Mouse (Mus musculus): ENCODE data around the gene Cdh22.

DNA sequence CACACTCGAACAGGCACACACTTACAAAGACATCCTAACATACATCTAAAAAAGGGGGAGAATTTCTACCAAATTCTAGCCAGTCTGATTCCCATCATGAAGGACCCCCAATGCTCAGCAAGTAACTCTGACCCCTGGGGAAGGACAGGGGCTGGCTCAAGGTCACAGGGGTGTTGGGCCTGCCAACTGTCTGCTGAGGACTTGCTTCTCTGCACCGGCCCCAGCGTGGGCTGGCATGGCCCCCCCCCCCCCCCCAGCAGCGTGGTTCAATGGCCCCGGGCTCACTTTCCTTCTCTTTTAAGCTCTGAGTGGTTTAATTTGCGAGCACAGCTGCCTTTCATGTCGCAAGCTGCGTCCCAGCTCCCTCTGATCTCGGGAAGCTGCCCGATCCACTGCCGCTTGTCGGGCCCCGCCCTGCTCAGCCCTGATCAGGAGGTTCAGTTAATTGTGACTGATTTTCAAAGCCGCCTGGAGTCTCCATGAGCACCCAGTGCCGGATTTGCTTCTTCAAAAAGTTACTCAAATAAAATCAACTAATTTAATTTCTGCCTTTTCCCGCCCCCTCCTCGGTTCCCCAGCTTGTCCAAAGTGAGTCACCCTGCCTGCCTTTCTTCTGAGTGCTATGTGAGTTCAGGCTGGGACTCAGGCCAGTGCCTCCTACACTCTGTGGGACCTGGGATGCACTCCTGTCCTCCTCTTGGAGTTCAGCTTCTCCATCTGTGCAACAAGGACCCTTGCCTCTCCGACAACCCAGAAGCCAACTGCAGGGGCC lies 67.8 kb downstream of the Cdh22 start:
- no peak for TF ChIP-seq CEBPB (IDR thresholded peaks at IDR 0.05; ENCODE audit: insufficient read depth, poor library complexity, severe bottlenecking)
- TF ChIP-seq USF1 (IDR thresholded peaks at IDR 0.05; ENCODE audit: low read depth), result no peak
- no peak for TF ChIP-seq POLR2A (IDR thresholded peaks at IDR 0.05; ENCODE audit: insufficient read length, low read depth)

All from myocyte (in vitro differentiated cells).